Mouse (Mus musculus) T-helper 17 cell (primary cell): Measurements from ENCODE around the gene Epha6.

Experiments
- in situ Hi-C, 2 experiments: fragments of 300-600 bp; cut with MboI, MseI; formaldehyde crosslinking; loops; 1 replicate in 1 of 2; 2 replicates in 1 of 2; pipeline ENCODE4 v1.15.1; 2025; ENCODE audit warnings: high pct_unique_total_duplicates in 2 of 2

The Epha6 gene

GRCm38 (mm10) chr16:59683434-59683833 is 921.9 kb downstream of the Epha6 start:
- in situ Hi-C loops: no loop called here

- in situ Hi-C loops: no loop called here
Measured at GRCm38 (mm10) chr16:59682216-59682891, 923.0 kb downstream of the Epha6 start.

GRCm38 (mm10) chr16:59666938-59667337 is 938.4 kb downstream of the Epha6 start:
- in situ Hi-C loops: no loop called here

GRCm38 (mm10) chr16:59643766-59644165 is 961.6 kb downstream of the Epha6 start:
- in situ Hi-C loops: loop anchor here in 1 of 2 experiments (5.0 kb wide), 1 partner anchor 1241 kb away; no protein-coding TSS in a partner anchor

GRCm38 (mm10) chr16:59639985-59640384 is 965.3 kb downstream of the Epha6 start:
- in situ Hi-C loops: loop anchor here in 1 of 2 experiments (5.0 kb wide), 2 partner anchors 103 to 1238 kb away; no protein-coding TSS in a partner anchor

GRCm38 (mm10) chr16:59639102-59639691 is 966.1 kb downstream of the Epha6 start, which contains the start of gene Arl6:
TSS of gene Arl6 (minus strand) at chr16:59639391.
- in situ Hi-C loops: loop anchor here in 1 of 2 experiments (5.0 kb wide), 1 partner anchor 102 kb away; no protein-coding TSS in a partner anchor

GRCm38 (mm10) chr16:59634598-59634997 is 970.7 kb downstream of the Epha6 start:
- in situ Hi-C loops: no loop called here

- in situ Hi-C loops: no loop called here
Measured at GRCm38 (mm10) chr16:59621554-59621953, 983.8 kb downstream of the Epha6 start.

- in situ Hi-C loops: loop anchor here (5.0 kb wide), 3 partner anchors 140 to 200 kb away; no protein-coding TSS in a partner anchor
Measured at GRCm38 (mm10) chr16:59617167-59617566, 988.2 kb downstream of the Epha6 start.

GRCm38 (mm10) chr16:59615675-59616074 is 989.7 kb downstream of the Epha6 start:
- in situ Hi-C loops: loop anchor here (5.0 kb wide), 3 partner anchors 138 to 198 kb away; no protein-coding TSS in a partner anchor

- in situ Hi-C loops: no loop called here
Measured at GRCm38 (mm10) chr16:59610750-59611149, 994.6 kb downstream of the Epha6 start.

- in situ Hi-C loops: loop anchor here in 1 of 2 experiments (5.0 kb wide), 3 partner anchors 47 to 122 kb away; no protein-coding TSS in a partner anchor
Measured at GRCm38 (mm10) chr16:59604078-59604781, 1001.1 kb downstream of the Epha6 start.
